Mouse (Mus musculus): ENCODE data around the gene Olfr812. TPM values are rescaled to one million over a fixed set of nuclear protein-coding genes. Genes with fewer than 3 reads are reported as not detected.
"Not testable (repeated sequence)": the region's sequence is repeated elsewhere in the genome, so short reads cannot be mapped to it uniquely, and the experiment has no call there.

Olfr812 gene
- not detected in 2 replicates for polyA plus RNA-seq (2015; fragmentation: Nextera tagmentation; extraction: Ambion mirVana)

GRCm38 (mm10) chr10:129845994-129846393 lies at the start of gene Olfr812:
Gene Olfr812 (minus strand): TSS chr10:129846094.
- WGBS, result 35% methylated on average over 1 of the region's 1 CpGs
- Histone ChIP-seq H3K27ac (no peak within 1 kb of the TSS), H3K4me3 (no peak within 1 kb of the TSS), H3K9ac (no peak within 1 kb of the TSS), H3K27me3 (no peaks in the 10 kb centered on the region), H3K9me3 (no peaks in the 10 kb centered on the region), H3K4me1 (no peaks in the 10 kb centered on the region), H3K36me3 (no peaks in the 10 kb centered on the region), H3K4me2 (no peak within 1 kb of the TSS)
- ATAC-seq (ENCODE audit: insufficient number of reproducible peaks, low FRiP score, low TSS enrichment, low read depth), result no peak

- Histone ChIP-seq H3K27me3 (no peaks in the 10 kb centered on the region), H3K9ac (no peak overlapping the region), H3K9me3 (no peaks in the 10 kb centered on the region), H3K27ac (no peak overlapping the region), H3K36me3 (no peaks in the 10 kb centered on the region), H3K4me3 (no peak overlapping the region), H3K4me1 (no peaks in the 10 kb centered on the region), H3K4me2 (no peak overlapping the region)
- WGBS, result 88% methylated on average over 7 of the region's 7 CpGs
- ATAC-seq (ENCODE audit: insufficient number of reproducible peaks, low FRiP score, low TSS enrichment, low read depth), result no peak
These were observed 40.0 kb upstream of the Olfr812 start for GRCm38 (mm10) chr10:129885934-129886333.

- H3K36me3 ChIP-seq, result not testable (repeated sequence)
These were observed 39.6 kb upstream of the Olfr812 start for GRCm38 (mm10) chr10:129885496-129885895.

GRCm38 (mm10) chr10:129879751-129880150 lies 33.9 kb upstream of the Olfr812 start, which contains the start of gene Olfr814:
Gene Olfr814 (minus strand): TSS chr10:129879851.
- not testable (repeated sequence) for H3K27ac ChIP-seq; H3K4me1 ChIP-seq; H3K27me3 ChIP-seq; H3K4me2 ChIP-seq; ATAC-seq (ENCODE audit: insufficient number of reproducible peaks, low FRiP score, low TSS enrichment, low read depth); H3K4me3 ChIP-seq; H3K36me3 ChIP-seq; H3K9me3 ChIP-seq; H3K9ac ChIP-seq
- WGBS, result 64% methylated on average over 1 of the region's 1 CpGs

More at GRCm38 (mm10) chr10:129885496-129885895, 39.6 kb upstream of the Olfr812 start:
- H3K4me3 ChIP-seq; H3K9ac ChIP-seq; H3K4me1 ChIP-seq; H3K27me3 ChIP-seq; H3K9me3 ChIP-seq; ATAC-seq (ENCODE audit: insufficient number of reproducible peaks, low FRiP score, low TSS enrichment, low read depth); H3K4me2 ChIP-seq; H3K27ac ChIP-seq: not testable (repeated sequence)
- 63% methylated on average over 6 of the region's 6 CpGs for WGBS

- ATAC-seq (ENCODE audit: insufficient number of reproducible peaks, low FRiP score, low TSS enrichment, low read depth), result no peak
- H3K9ac ChIP-seq, result no peak within 1 kb of the TSS
- no peak within 1 kb of the TSS for H3K4me2 ChIP-seq
- no peaks in the 10 kb centered on the region for H3K9me3 ChIP-seq
- H3K27me3 ChIP-seq, result no peaks in the 10 kb centered on the region
- H3K4me3 ChIP-seq, result no peak within 1 kb of the TSS
- no peak within 1 kb of the TSS for H3K27ac ChIP-seq
- H3K4me1 ChIP-seq, result no peaks in the 10 kb centered on the region
- H3K36me3 ChIP-seq, result no peaks in the 10 kb centered on the region
These were observed 9.2 kb upstream of the Olfr812 start, which contains the start of gene Olfr813 for GRCm38 (mm10) chr10:129855067-129855466. Gene Olfr813 (plus strand): TSS chr10:129855367.

GRCm38 (mm10) chr10:129847343-129847742 lies 1.4 kb upstream of the Olfr812 start:
- H3K27me3 ChIP-seq, result no peaks in the 10 kb centered on the region
- H3K36me3 ChIP-seq, result no peaks in the 10 kb centered on the region
- ATAC-seq (ENCODE audit: insufficient number of reproducible peaks, low FRiP score, low TSS enrichment, low read depth), result no peak
- no peak overlapping the region for H3K4me3 ChIP-seq
- H3K9me3 ChIP-seq, result no peaks in the 10 kb centered on the region
- no peaks in the 10 kb centered on the region for H3K4me1 ChIP-seq
- no peak overlapping the region for H3K9ac ChIP-seq
- WGBS, result 85% methylated on average over 1 of the region's 1 CpGs
- no peak overlapping the region for H3K4me2 ChIP-seq
- no peak overlapping the region for H3K27ac ChIP-seq

GRCm38 (mm10) chr10:129804296-129804695 lies 41.6 kb downstream of the Olfr812 start, which contains the start of gene Olfr811:
Gene Olfr811 (minus strand): TSS chr10:129804396.
- Histone ChIP-seq H3K27ac (no peak within 1 kb of the TSS), H3K4me3 (no peak within 1 kb of the TSS), H3K27me3 (no peaks in the 10 kb centered on the region), H3K9ac (no peak within 1 kb of the TSS), H3K4me2 (no peak within 1 kb of the TSS), H3K4me1 (no peaks in the 10 kb centered on the region), H3K9me3 (no peaks in the 10 kb centered on the region), H3K36me3 (no peaks in the 10 kb centered on the region)
- no peak for ATAC-seq (ENCODE audit: insufficient number of reproducible peaks, low FRiP score, low TSS enrichment, low read depth)
- 79% methylated on average over 4 of the region's 4 CpGs for WGBS

- Histone ChIP-seq H3K27me3 (no peaks in the 10 kb centered on the region), H3K9ac (no peak within 1 kb of the TSS), H3K4me1 (no peaks in the 10 kb centered on the region), H3K9me3 (no peaks in the 10 kb centered on the region), H3K27ac (no peak within 1 kb of the TSS), H3K36me3 (no peaks in the 10 kb centered on the region), H3K4me3 (no peak within 1 kb of the TSS), H3K4me2 (no peak within 1 kb of the TSS)
- ATAC-seq (ENCODE audit: insufficient number of reproducible peaks, low FRiP score, low TSS enrichment, low read depth), result no peak
These were observed 51.1 kb downstream of the Olfr812 start, which contains the start of gene Olfr810 for GRCm38 (mm10) chr10:129794817-129795216. Gene Olfr810 (minus strand): TSS chr10:129794917.

Other genes starting within 250 kb of the Olfr812 start
- not detected in 2 replicates for gene Olfr796, start 233.5 kb downstream of the Olfr812 start, polyA plus RNA-seq (2015; fragmentation: Nextera tagmentation; extraction: Ambion mirVana)
- not detected in 2 replicates for gene Olfr798, start 218.2 kb downstream of the Olfr812 start, polyA plus RNA-seq (2015; fragmentation: Nextera tagmentation; extraction: Ambion mirVana)
- gene Olfr799, start 208.6 kb downstream of the Olfr812 start, polyA plus RNA-seq (2015; fragmentation: Nextera tagmentation; extraction: Ambion mirVana), result not detected in 2 replicates
- not detected in 2 replicates for gene Olfr800, start 188.4 kb downstream of the Olfr812 start, polyA plus RNA-seq (2015; fragmentation: Nextera tagmentation; extraction: Ambion mirVana)
- gene Olfr801, start 172.2 kb downstream of the Olfr812 start, polyA plus RNA-seq (2015; fragmentation: Nextera tagmentation; extraction: Ambion mirVana), result not detected in 2 replicates
- not detected in 2 replicates for gene Olfr802, start 157.9 kb downstream of the Olfr812 start, polyA plus RNA-seq (2015; fragmentation: Nextera tagmentation; extraction: Ambion mirVana)
- not detected in 2 replicates for gene Olfr803, start 151.8 kb downstream of the Olfr812 start, polyA plus RNA-seq (2015; fragmentation: Nextera tagmentation; extraction: Ambion mirVana)
- gene Olfr804, start 142.9 kb downstream of the Olfr812 start, polyA plus RNA-seq (2015; fragmentation: Nextera tagmentation; extraction: Ambion mirVana), result not detected in 2 replicates
- gene Olfr805, start 116.7 kb downstream of the Olfr812 start, polyA plus RNA-seq (2015; fragmentation: Nextera tagmentation; extraction: Ambion mirVana), result not detected in 2 replicates
- not detected in 2 replicates for gene Olfr806, start 104.2 kb downstream of the Olfr812 start, polyA plus RNA-seq (2015; fragmentation: Nextera tagmentation; extraction: Ambion mirVana)
- not detected in 2 replicates for gene Olfr807, start 88.3 kb downstream of the Olfr812 start, polyA plus RNA-seq (2015; fragmentation: Nextera tagmentation; extraction: Ambion mirVana)
- not detected in 2 replicates for gene Olfr808, start 80.6 kb downstream of the Olfr812 start, polyA plus RNA-seq (2015; fragmentation: Nextera tagmentation; extraction: Ambion mirVana)
- not detected in 2 replicates for gene Olfr809, start 71.5 kb downstream of the Olfr812 start, polyA plus RNA-seq (2015; fragmentation: Nextera tagmentation; extraction: Ambion mirVana)
- gene Olfr810, start 51.2 kb downstream of the Olfr812 start, polyA plus RNA-seq (2015; fragmentation: Nextera tagmentation; extraction: Ambion mirVana), result not detected in 2 replicates
- not detected in 2 replicates for gene Olfr811, start 41.7 kb downstream of the Olfr812 start, polyA plus RNA-seq (2015; fragmentation: Nextera tagmentation; extraction: Ambion mirVana)
- not detected in 2 replicates for gene Olfr813, start 9.3 kb upstream of the Olfr812 start, polyA plus RNA-seq (2015; fragmentation: Nextera tagmentation; extraction: Ambion mirVana)
- not detected in 2 replicates for gene Olfr814, start 33.8 kb upstream of the Olfr812 start, polyA plus RNA-seq (2015; fragmentation: Nextera tagmentation; extraction: Ambion mirVana)
- gene Olfr815, start 59.8 kb upstream of the Olfr812 start, polyA plus RNA-seq (2015; fragmentation: Nextera tagmentation; extraction: Ambion mirVana), result not detected in 2 replicates
- not detected in 2 replicates for gene Olfr816, start 69.5 kb upstream of the Olfr812 start, polyA plus RNA-seq (2015; fragmentation: Nextera tagmentation; extraction: Ambion mirVana)
- not detected in 2 replicates for gene Olfr818, start 103.0 kb upstream of the Olfr812 start, polyA plus RNA-seq (2015; fragmentation: Nextera tagmentation; extraction: Ambion mirVana)
- not detected in 2 replicates for gene Olfr819, start 121.2 kb upstream of the Olfr812 start, polyA plus RNA-seq (2015; fragmentation: Nextera tagmentation; extraction: Ambion mirVana)
- gene Olfr247, start 130.0 kb upstream of the Olfr812 start, polyA plus RNA-seq (2015; fragmentation: Nextera tagmentation; extraction: Ambion mirVana), result not detected in 2 replicates
- not detected in 2 replicates for gene Gm10310, start 139.0 kb upstream of the Olfr812 start, polyA plus RNA-seq (2015; fragmentation: Nextera tagmentation; extraction: Ambion mirVana)
- gene Olfr820, start 166.5 kb upstream of the Olfr812 start, polyA plus RNA-seq (2015; fragmentation: Nextera tagmentation; extraction: Ambion mirVana), result not detected in 2 replicates
- gene Olfr821, start 184.3 kb upstream of the Olfr812 start, polyA plus RNA-seq (2015; fragmentation: Nextera tagmentation; extraction: Ambion mirVana), result not detected in 2 replicates
- gene Olfr822, start 225.1 kb upstream of the Olfr812 start, polyA plus RNA-seq (2015; fragmentation: Nextera tagmentation; extraction: Ambion mirVana), result not detected in 2 replicates